Mouse (Mus musculus) testis, postnatal 14 days (tissue): Measurements from ENCODE around the gene Tmx2.
A peak's percentile ranks its signal among the peaks of the same experiment; 100 is the strongest.
"Not testable (repeated sequence)": the region's sequence is repeated elsewhere in the genome, so short reads cannot be mapped to it uniquely, and the experiment has no call there.

Experiments used
- DNase-seq: peaks from one replicate; pipeline ENCODE4 v3.0.0; 2021; ENCODE audit warnings: low spot score

Tmx2 gene

DNA sequence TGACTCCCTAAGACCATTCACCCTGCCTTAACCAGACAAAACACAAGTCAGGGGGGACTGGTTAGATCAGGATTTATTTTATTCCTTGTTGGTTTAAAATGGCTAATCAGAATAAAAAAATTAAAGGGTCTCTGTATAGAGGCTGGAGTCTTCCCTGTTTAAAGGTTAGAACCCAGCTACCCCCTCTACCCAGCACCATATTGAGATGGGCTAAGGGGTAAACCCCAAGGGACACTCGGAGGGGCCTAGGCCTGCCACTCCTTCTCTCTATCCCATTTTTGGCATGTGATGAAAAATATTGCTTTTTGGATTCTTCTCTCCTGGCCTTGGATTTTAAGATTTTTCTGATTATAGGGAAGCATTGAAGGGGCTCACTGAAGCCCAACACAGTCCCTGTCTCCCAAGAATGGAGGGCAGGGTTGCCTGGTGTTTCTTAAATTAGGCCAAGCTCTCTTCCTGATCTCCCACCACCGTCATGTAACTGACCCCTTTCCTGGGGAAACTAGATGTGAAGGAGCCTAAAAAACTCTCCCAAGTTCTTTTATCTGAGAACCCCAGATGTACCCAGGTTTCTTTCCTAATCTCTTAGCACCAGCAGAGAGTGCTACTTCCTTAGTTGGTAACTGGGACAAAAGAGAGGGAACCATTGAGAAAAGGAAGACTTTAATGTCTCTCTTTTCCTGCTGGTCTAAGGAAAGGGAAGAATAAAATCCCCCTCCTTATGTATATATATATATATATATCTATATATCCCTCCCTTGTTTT is 9.3 kb upstream of the Tmx2 start:
- DNase-seq, result no peak

DNA sequence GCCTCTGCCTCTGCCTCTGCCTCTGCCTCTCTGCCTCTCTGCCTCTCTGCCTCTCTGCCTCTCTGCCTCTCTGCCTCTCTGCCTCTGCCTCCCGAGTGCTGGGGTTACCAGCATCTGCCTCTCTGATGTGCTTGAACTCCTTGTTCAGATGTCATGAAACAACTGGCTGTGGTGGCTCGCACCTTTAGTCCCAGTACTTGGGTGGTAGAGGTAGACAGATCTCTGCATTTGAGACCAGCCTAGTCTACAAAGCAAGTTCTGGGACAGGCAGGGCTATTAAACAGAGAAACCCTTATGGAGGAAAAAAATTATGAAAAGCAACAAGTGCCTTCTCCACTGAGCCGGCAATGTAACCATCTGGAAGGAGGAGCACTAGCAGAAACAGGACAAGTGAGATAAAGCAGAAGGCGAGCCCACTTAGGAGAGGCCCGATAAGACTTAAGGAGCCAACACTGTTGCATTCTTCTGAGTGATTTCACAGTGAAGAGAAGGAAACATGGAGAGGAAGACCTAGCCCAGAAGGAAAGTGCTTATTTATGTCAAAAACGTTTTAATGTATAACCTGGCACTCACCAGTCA is 3.8 kb upstream of the Tmx2 start:
- DNase-seq, result peak; percentile 49

DNA sequence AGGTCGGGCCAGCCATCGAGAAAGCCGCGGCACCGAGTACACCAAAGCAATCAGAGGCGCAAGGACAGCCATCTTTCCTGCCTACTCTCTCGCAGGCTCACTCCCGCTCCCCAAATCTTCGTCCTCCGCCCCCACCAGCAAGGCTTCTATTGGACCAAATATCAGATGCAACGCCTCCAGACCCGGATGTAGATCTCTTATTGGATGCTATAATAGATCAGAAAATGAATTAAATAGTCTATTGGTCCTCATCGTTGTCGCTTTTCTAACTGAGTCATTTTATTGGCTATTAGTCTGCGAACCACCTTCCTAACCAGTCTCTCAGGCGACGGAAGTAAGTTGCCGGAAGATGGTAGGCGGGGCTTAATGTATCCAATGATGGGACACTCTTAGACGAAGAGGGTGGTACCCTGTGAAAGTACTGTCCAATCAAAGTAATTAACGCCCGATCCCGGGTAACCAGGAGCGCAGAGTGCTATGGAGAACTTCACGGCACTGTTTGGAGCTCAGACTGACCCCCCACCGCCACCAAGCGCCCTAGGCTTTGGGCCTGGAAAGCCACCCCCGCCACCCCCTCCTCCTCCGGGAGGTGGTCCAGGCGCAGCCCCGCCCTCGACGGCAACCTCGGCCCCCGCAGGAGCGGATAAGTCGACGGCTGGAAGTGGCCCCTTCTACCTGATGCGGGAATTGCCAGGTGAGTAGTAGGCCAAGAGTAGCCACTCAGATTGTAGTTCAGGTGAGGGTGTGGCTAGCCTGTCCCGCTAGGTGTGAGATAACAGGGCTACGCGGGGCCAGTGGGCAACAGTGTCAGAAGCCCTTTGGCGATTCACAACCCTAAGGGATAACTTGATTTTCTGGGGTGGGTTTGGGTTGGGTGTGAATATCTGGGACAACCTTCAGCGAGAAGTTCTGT is 716 bp downstream of the Tmx2 start, which contains the start of the genes Gm28635 and Med19:
Gene Gm28635 (minus strand): TSS at position 74 of the 913 bp plus-strand sequence.
Gene Med19 (plus strand): TSS at position 435 of the 913 bp plus-strand sequence.
- peak; percentile 98 for DNase-seq

DNA sequence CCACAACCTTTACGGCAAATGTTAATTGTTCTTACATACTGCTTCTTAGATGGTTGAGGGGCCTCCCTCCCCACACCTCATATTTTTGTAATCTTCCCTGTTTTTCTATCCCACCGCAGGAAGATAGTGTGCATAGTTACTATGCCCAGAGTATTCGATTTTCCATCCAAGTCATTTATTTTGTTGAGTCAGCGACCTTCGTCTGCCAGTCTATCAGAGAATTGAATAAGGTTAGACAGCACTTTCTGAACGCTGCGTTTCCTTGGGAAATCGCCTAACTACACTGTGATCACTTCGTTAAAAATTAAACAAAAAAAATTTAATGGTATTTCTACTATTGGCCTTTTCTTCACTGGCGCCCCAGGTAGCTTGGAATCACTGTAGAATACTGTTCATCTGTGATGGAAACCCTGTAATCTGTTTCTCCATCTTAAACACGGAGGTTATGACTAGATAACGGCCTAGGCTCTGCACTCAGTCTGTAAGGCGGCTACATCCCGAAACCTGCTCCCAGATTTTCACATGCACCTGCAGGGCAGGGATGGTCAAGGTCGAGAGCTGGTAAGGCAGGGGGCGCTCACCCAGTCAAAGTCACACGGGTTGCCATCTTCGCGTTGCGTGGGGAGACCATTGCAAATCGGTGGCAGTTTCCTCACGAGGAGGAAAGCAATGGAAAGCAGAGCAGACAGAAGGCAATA is 1.5 kb downstream of the Tmx2 start:
- no peak for DNase-seq

DNA sequence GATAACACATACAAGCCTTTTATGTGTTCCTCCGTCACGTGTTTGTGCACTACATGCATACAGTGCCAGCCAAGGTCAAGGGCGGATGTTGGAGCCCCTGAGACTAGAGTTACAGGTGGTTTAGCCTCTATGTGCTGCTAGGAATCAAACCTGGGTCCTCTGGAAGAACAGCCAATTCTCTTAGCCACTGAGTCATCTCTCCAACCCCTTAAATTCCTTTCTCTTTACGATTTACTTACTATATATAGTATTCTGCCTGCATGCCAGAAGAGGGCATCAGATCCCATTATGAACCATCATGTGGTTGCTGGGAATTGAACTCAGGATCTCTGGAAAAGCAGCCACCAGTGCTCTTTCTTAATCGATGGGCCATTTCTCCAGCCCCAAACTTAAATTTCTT is 7.4 kb downstream of the Tmx2 start:
- not testable (repeated sequence) for DNase-seq

DNA sequence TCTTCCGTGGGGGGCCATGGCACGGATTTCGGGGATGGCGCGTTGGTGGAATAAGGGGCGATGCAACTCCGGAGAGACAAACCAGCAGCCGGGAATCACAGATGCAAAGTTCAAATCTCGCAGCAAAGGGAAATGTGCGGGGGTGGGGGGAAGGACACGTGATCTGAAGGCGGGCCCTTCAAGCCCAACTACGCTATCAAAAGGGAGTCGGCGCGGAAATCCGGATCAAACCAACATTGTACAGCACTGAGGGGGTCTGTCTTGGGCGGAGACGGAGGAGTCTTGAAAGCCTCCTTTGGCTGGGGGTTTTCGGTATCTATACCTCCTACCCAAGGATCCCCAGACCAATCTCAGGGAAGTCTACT is 8.4 kb downstream of the Tmx2 start, which contains the start of gene Selenoh:
Gene Selenoh (minus strand): TSS at position 202 of the 365 bp plus-strand sequence.
- peak; percentile 86 for DNase-seq

DNA sequence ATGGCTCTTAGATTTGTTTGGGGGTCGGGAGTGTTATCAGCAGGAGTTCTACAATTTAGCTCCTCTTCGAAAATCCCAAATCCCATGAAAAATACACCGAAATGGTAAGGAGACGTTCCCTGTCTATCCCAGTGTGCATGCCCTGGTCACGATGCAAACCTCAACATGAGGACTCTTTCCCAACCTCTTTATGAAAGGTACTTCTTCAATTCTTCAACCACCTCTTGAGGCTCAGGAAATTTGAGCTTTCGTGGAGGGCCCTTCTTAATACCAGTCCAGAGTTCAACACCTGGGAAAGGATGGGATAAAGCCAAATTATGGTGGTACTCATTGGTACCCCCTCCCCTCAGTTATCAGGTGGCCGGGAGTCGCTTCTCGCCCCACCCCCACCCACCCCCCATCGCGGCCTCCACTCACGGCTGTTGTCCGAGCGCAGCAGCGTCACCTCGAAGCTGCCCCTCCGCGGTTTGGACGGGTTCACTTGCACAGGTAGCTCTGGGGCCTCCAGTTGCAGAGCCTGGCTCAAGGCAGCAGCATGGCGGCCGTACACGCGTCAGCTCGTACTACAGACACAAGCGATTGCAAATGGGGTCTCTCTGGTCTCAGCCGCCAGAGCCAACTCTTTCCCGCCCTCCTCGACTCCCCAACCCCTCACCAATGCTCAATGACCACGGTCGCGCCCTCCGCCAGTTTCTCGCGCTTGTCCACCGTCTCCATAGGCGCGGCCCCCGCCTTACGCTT is 8.9 kb downstream of the Tmx2 start:
- DNase-seq, result peak; percentile 66

DNA sequence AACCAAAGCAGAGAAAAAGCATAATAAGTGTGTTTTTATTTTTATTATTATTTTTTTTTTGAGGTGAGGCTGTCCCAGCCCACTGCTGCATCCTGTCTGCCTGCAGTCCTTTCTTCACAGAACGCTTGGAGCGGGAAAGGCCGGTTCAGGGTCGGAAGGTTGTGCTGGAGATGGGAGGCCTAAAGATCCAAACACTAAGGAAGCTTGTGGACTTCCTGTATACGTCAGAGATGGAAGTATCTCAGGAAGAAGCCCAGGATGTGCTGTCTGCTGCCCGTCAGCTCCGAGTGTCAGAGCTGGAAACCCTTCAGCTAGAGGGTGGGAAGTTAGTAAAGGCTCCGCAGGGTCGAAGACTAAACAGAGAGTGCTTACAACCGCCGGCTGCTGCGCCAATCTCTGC is 12.9 kb downstream of the Tmx2 start:
- DNase-seq, result no peak

DNA sequence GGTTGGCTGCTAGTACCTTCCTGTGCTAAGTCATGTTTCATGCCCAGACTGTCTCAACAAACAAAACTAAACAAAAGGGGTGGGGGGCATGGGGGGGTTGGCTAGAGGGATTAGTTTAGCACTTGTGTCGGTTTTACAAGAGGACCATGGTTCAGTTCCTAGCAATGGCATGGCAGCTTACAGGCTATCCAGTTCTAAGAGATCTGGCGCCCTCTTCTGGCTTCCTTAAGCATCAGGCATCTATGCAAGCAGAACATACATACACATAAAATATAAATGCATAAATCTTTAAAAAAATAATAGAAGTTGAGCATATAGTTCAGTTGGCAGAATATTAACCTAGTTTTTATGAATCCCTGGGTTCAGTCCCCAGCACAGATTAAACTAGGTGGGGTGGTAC is 16.1 kb downstream of the Tmx2 start:
- no peak for DNase-seq

DNA sequence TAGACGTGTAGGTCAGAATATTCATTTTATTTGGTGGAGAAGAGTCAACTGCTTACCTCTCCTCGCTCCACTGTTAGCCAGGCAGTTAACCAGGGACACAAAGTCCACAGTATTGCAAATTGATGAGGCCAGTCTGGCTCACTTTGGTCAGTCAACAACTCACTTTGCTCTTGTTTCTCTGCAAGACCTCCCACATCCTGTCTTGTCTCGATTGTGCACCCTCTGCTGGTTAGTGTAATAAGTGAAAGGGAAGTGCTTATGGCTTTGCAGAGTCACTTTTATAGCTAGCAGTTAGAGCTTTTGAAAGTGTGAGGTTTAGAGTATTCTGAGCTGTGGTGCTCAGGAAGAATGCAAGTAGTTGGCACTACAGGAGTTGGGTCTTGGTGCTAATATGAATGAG is 18.7 kb downstream of the Tmx2 start:
- no peak for DNase-seq

DNA sequence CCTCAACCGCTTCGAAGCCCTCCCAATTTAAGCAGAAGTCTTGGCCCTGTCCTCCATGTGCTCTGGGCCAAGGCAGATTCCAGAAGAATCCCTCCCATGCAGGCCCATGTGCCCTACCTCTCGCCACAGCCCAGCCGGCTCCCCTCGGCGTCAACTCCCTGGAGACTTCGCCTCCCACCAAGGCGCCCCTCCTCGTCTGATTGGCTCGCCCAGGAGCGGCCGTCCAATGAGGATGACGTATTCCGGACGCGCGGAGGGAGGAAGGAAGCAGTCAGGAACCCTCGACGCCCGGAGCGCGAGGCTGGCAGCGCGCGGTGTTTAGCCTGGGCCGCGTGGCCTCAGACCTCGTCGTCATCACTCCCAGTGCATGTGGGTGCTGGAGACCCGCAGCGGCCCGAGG is 20.1 kb downstream of the Tmx2 start, which contains the start of gene Btbd18:
Gene Btbd18 (plus strand): TSS at position 274 of the 400 bp plus-strand sequence.
- DNase-seq, result peak; percentile 94

DNA sequence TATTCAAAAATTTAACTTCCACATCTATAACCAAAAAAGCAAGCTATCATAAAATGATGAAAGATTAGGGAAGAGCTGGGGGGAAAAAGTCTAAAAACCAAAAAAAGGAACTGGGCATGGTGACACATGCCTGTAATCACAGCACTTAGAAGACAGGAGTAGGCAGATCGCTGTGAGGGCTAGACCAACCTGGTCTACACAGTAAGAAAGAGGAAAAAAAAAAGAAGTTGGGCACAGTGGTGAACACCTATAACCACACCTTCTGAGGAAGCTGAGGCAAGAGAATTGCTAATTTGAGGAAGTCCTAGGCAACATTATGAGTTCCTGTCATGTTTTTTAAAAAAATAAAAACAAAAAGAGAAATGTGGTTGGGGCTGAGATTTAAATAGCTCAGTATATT is 23.1 kb downstream of the Tmx2 start:
- DNase-seq, result no peak

DNA sequence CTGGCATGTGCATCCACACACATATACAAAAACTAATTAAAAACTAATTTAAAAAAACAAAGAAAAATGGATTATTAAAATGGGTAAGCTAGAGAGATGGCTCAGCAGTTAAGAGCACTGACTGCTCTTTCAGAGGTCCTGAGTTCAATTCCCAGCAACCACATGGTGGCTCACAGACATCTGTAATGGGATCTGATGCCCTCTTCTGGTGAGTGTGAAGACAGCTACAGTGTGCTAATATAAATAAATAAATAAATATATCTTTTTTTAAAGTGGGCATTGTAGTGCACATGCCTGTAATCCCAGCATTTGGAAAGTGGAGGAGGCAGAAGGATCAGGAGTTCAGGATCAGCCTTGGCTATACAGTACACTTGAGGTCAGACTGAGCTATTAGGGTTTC is 25.6 kb downstream of the Tmx2 start:
- DNase-seq, result no peak

DNA sequence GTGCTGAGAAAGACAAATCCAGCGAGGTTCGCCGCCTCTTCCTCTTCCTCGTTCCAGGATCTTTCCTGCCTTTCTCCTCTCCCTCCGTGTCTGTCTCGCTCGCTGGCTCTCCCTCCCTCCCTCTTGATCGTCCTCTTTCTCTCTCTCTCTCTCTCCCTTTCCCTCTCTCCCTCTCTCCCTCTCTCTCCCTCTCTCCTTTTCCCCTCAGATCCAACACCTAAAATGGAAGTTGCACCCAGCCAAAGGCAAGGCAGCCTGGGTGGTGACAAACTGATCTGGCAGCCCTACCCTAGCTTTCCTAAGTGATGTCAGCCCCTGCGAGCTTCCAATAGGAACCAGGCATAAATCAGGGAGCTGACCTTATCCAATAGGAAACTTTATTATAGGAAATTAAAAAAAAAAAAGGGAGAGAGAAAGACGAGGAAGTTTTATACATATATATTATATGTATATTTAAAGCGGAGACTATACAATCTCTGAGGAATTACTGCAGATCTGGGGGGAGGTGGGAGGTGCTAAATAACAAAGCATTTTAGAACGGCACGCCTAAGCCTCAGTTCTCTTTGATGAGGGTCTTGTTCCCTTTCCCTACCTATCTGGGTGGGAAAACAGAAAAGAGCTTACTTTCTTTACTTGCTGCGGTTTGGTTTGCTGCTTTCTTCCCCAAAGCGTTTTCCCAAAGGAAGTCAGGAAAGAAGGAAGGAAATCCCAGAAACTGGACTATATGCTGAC is 28.3 kb downstream of the Tmx2 start, which contains the start of gene Ctnnd1:
Gene Ctnnd1 (minus strand): TSS at position 302 of the 732 bp plus-strand sequence.
- peak; percentile 85 for DNase-seq

DNA sequence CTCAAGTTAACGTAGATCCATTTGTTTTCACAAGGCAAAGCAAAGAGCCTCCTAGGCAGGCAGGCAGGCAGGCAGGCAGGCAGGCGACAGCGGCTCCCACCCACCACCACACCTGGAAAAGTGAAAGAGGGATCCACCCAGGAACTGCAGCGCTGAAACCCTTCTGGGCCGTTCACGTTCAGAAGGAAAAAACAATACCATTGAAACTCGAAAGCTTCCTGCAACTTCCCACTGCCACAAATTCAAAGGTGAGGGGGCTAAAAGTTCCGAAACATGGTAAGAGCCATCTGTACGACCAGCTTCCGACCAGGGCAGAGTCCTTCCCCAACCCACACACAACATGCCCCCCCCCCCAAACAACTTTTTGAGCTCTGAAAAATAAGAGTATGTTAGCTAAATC is 29.3 kb downstream of the Tmx2 start:
- DNase-seq, result no peak

DNA sequence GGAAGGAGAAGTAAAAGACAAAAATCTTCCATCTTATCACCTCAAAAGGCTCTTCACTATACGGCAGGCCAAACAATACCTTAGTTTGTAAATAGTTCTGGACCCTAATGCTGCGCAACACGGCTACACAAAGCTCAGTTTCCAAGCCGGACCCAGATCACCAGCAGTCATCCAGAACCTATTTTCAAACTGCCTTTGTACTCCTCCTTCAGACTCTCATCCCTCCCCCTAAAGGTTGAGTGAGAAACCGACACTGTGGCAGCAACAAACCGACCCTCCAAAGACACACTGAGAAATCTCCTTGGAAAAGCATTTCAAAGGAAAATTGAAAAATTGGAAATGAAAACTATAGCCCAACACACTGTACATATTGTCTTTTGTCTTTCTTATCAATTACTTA is 30.6 kb downstream of the Tmx2 start:
- DNase-seq, result no peak

DNA sequence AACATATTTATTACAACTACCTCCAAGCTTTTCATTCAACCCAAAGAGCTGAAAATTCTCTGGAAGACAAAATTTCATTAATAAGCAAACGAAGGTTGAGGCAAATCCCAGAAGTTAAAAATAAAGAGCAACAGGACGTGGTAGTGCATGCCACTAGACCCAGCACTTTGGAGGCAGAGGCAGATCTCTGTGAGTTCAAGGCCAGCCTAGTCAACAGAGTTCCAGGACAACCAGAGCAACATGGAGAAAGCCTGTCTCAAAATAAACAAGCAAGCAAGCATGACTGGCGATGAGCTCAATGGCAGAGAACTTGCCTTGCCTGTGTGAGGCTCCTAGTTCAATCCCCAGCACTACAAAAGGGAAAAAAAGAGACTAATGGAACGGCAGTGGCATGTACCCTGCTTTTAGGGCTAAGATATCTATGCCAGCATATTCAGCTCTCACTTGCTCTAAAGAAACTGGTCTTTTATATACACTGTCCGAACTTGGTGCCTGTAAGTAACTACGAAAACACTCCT is 31.8 kb downstream of the Tmx2 start:
- DNase-seq, result no peak

DNA sequence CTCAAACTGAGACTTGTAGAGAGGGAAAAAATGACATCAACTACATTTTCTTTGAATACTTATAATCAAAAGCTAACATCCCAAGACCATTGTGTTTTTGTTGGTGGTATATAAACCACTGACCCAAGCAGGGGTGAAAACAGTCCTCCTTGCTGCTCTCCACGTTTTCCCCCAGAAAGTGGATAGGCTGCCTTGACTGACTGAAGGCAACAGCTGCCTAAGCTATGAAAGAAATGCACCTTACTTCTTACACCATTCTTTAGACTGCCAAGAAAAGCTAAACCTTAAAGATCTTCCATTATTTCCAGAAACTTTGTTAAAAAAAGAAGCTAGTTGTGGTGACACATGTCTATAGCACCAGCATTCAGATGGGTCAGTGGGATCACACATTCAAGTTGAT is 32.8 kb downstream of the Tmx2 start:
- no peak for DNase-seq

DNA sequence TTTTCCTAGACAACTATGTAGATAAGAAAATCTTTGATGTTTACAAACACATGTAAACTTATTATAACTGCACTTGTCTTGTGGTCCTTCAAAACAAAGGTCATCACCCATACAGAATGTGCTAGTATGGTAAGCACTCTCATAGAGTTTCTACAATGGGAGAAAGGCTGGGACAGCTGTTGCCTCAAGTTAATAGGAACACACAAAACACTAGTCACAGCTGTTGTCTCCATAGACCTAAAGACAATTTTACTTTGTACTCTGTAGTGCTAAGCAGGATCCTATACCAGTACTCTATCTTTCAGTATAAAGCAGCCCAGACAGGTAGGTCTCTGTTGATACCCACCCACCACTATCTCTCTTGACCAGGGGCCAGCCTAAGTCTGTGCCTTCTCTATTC is 38.1 kb downstream of the Tmx2 start:
- DNase-seq, result no peak
